Mouse (Mus musculus) R1 (cell line): ENCODE measurements around the gene Cldn7.
A peak's percentile ranks its signal among the peaks of the same experiment; 100 is the strongest.

Source experiments
- DNase-seq: peaks from one replicate; pipeline ENCODE4 v3.0.0-alpha.2; 2018; ENCODE audit warnings: low read depth, low spot score

Cldn7 gene

GRCm38 (mm10) chr11:69933066-69933465, 31.5 kb upstream of the Cldn7 start:
- DNase-seq, result no peak

GRCm38 (mm10) chr11:69934169-69934568, 30.4 kb upstream of the Cldn7 start:
- peak; percentile 87 for DNase-seq

GRCm38 (mm10) chr11:69934681-69935080, 29.9 kb upstream of the Cldn7 start:
- no peak for DNase-seq

GRCm38 (mm10) chr11:69935137-69935879, 29.3 kb upstream of the Cldn7 start, which contains the start of gene Ybx2:
TSS of gene Ybx2 (plus strand) at chr11:69935796.
- peak; percentile 97 for DNase-seq

GRCm38 (mm10) chr11:69936156-69936555, 28.4 kb upstream of the Cldn7 start:
- DNase-seq, result peak; percentile 72

- DNase-seq, result no peak
Observed at GRCm38 (mm10) chr11:69936714-69937347, 27.7 kb upstream of the Cldn7 start.

- DNase-seq, result no peak
Observed at GRCm38 (mm10) chr11:69937385-69937784, 27.2 kb upstream of the Cldn7 start.

GRCm38 (mm10) chr11:69937834-69938233, 26.7 kb upstream of the Cldn7 start:
- no peak for DNase-seq

GRCm38 (mm10) chr11:69938401-69938979, 26.1 kb upstream of the Cldn7 start:
- DNase-seq, result peak; percentile 30

- DNase-seq, result no peak
Observed at GRCm38 (mm10) chr11:69939181-69939580, 25.4 kb upstream of the Cldn7 start.

- DNase-seq, result no peak
Observed at GRCm38 (mm10) chr11:69939731-69940130, 24.8 kb upstream of the Cldn7 start.

GRCm38 (mm10) chr11:69940962-69941361, 23.6 kb upstream of the Cldn7 start:
- DNase-seq, result no peak

GRCm38 (mm10) chr11:69945216-69945615, 19.4 kb upstream of the Cldn7 start:
- DNase-seq, result no peak

- DNase-seq, result no peak
Observed at GRCm38 (mm10) chr11:69945997-69946891, 18.3 kb upstream of the Cldn7 start.

- DNase-seq, result peak; percentile 67
Observed at GRCm38 (mm10) chr11:69947337-69948065, 17.1 kb upstream of the Cldn7 start.

- DNase-seq, result peak; percentile 97
Observed at GRCm38 (mm10) chr11:69948066-69948762, 16.4 kb upstream of the Cldn7 start, which contains the start of gene Slc2a4. TSS of gene Slc2a4 (minus strand) at chr11:69948188.

GRCm38 (mm10) chr11:69948763-69949150, 15.8 kb upstream of the Cldn7 start:
- peak; percentile 91 for DNase-seq

- DNase-seq, result peak; percentile 46
Observed at GRCm38 (mm10) chr11:69950807-69951459, 13.6 kb upstream of the Cldn7 start.

- DNase-seq, result no peak
Observed at GRCm38 (mm10) chr11:69952274-69952673, 12.3 kb upstream of the Cldn7 start.
